Mouse (Mus musculus) common myeloid progenitor, adult 5-6 weeks (primary cell): ENCODE measurements around the gene Ctsz. TPM values are rescaled to one million over a fixed set of nuclear protein-coding genes. Genes with fewer than 3 reads are reported as not detected.

Experiments
- ATAC-seq: replicated peaks from 2 replicates; pipeline ENCODE4 v1.8.0; 2016; ENCODE audit warnings: low read depth, mild to moderate bottlenecking, moderate TSS enrichment, inconsistent platforms; ENCODE audit not compliant: poor library complexity, severe bottlenecking
- total RNA-seq: library from RNA; stranded (forward); fragments of 200-1000, 187-1606 nt; gene quantifications from 2 replicates; pipeline ENCODE4 v1.2.3, GENCODE M21; 2017

Gene Ctsz
- 104 and 125 TPM in 2 replicates for total RNA-seq

GRCm38 (mm10) chr2:174438737-174439449 lies at the start of gene Ctsz:
Gene Ctsz, minus strand, starts transcription at chr2:174439039.
- ATAC-seq: peak; percentile 43

- no peak for ATAC-seq
These were observed 48.2 kb upstream of the Ctsz start for GRCm38 (mm10) chr2:174487005-174487404.

- ATAC-seq: no peak
These were observed 39.9 kb upstream of the Ctsz start for GRCm38 (mm10) chr2:174478746-174479145.

- ATAC-seq: no peak
These were observed 38.9 kb upstream of the Ctsz start for GRCm38 (mm10) chr2:174477543-174478319.

GRCm38 (mm10) chr2:174473550-174473927 lies 34.7 kb upstream of the Ctsz start:
- ATAC-seq: no peak

GRCm38 (mm10) chr2:174472818-174473549 lies 34.1 kb upstream of the Ctsz start, which contains the start of gene Prelid3b:
Gene Prelid3b, minus strand, starts transcription at chr2:174473081.
- ATAC-seq: peak; percentile 83

GRCm38 (mm10) chr2:174472407-174472806 lies 33.6 kb upstream of the Ctsz start:
- peak; percentile 1; the same call in 1 of the 2 replicates for ATAC-seq

GRCm38 (mm10) chr2:174470786-174471405 lies 32.1 kb upstream of the Ctsz start:
- ATAC-seq: no peak

GRCm38 (mm10) chr2:174470333-174470732 lies 31.5 kb upstream of the Ctsz start:
- ATAC-seq: peak; percentile 23; the same call in 1 of the 2 replicates

GRCm38 (mm10) chr2:174463789-174464523 lies 25.1 kb upstream of the Ctsz start, which contains the start of gene Atp5e:
Gene Atp5e, minus strand, starts transcription at chr2:174464105.
- ATAC-seq: peak; percentile 99

GRCm38 (mm10) chr2:174463370-174463769 lies 24.5 kb upstream of the Ctsz start:
- ATAC-seq: 0 out of 2 replicates have a peak, but pooled peaks have one; percentile 3

GRCm38 (mm10) chr2:174459365-174459764 lies 20.5 kb upstream of the Ctsz start:
- no peak for ATAC-seq

GRCm38 (mm10) chr2:174453681-174454080 lies 14.8 kb upstream of the Ctsz start:
- peak; percentile 94 for ATAC-seq

GRCm38 (mm10) chr2:174450353-174450752 lies 11.5 kb upstream of the Ctsz start, which contains the start of gene Tubb1:
Gene Tubb1, plus strand, starts transcription at chr2:174450695.
- peak; percentile 50 for ATAC-seq

- no peak for ATAC-seq
These were observed 9.6 kb upstream of the Ctsz start for GRCm38 (mm10) chr2:174448405-174448804.

- ATAC-seq: no peak
These were observed 8.1 kb upstream of the Ctsz start for GRCm38 (mm10) chr2:174446905-174447304.

- ATAC-seq: no peak
These were observed 7.7 kb upstream of the Ctsz start for GRCm38 (mm10) chr2:174446492-174446891.

GRCm38 (mm10) chr2:174445018-174445417 lies 6.2 kb upstream of the Ctsz start:
- ATAC-seq: no peak

GRCm38 (mm10) chr2:174444359-174444758 lies 5.5 kb upstream of the Ctsz start:
- ATAC-seq: no peak
